Mouse (Mus musculus) midbrain, embryonic 11.5 days (tissue): Measurements from ENCODE around the gene Rwdd4a. TPM values are rescaled to one million over a fixed set of nuclear protein-coding genes. Genes with fewer than 3 reads are reported as not detected.

Experiments used
- microRNA-seq: library from miRNA; unstranded; fragments of <30 nt; microRNA quantifications from one replicate; pipeline ENCODE4, GENCODE M21; 2017
- polyA plus RNA-seq: library from polyadenylated mRNA; unstranded; fragments of >200 nt; fragmentation: Nextera tagmentation; extraction: Ambion mirVana; gene quantifications from 2 replicates; pipeline ENCODE4 v1.2.1, GENCODE M21; 2014

Gene Rwdd4a
- polyA plus RNA-seq, 1 experiment from 2014 or later: 49.0 TPM

Small RNAs within 50 kb of the gene (microRNA-seq; reads per million reads assigned to microRNA genes)
- gene Gm27409: not detected

Other genes starting within 250 kb of the Rwdd4a start
- gene Stox2, start 87.3 kb upstream of the Rwdd4a start, polyA plus RNA-seq: 30.3 and 34.3 TPM in 2 replicates
- gene Trappc11, start 194 bp upstream of the Rwdd4a start, polyA plus RNA-seq: 47.0 and 47.8 TPM in 2 replicates
- gene Ing2, start 141.9 kb downstream of the Rwdd4a start, polyA plus RNA-seq: 11.1 and 12.0 TPM in 2 replicates
- 48.1 and 52.6 TPM in 2 replicates for gene Cdkn2aip, start 180.3 kb downstream of the Rwdd4a start, polyA plus RNA-seq